Mouse (Mus musculus) spleen, adult 2 months (tissue): ENCODE measurements at regions not wholly inside any gene's neighbourhood (a gene's known extent, or its start where the extent isn't known, plus 50 kb on each side); places are given as distances from the start of the nearest gene placed in this dataset.

Source experiments
- CTCF ChIP-seq: fragments of 200-500 bp; IDR thresholded peaks from 2 replicates; pipeline ENCODE4 v1.5.1; 2011; ENCODE audit warnings: mild to moderate bottlenecking, inconsistent platforms; ENCODE audit not compliant: insufficient read depth, insufficient read length, insufficient replicate concordance; ENCODE audit errors: extremely low read depth
- POLR2A ChIP-seq: fragments of 200-500 bp; IDR thresholded peaks from 2 replicates; pipeline ENCODE4 v1.6.1; 2011; ENCODE audit warnings: low read depth, low read length, inconsistent platforms

- TF ChIP-seq CTCF (no peak), POLR2A (no peak)
These were observed 127.3 kb upstream of the Id2 start for GRCm38 (mm10) chr12:25224201-25224600.
